In the genomic region with DNA sequence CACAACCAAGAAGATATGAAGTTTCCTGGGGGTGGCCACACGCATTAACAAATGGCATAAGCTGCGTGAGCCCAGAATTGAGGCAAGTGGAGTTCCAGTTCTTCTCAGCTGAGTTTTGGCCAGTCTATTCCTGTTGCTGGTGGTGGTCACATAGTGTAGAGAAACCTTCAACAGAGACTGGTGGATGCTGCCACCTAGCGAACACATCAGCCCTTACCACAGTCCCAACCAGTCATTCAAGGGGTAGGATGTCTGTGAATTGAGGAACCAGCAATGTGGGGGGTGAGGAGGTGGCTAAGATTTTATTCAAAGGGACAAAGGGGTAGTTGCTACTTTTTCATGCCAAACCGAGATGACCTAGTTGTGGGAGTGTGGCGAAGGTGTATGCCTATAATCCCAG, we compare ENCODE assay signal across 9 mouse cellular contexts. TPM values are rescaled to one million over a fixed set of nuclear protein-coding genes. Genes with fewer than 3 reads are reported as not detected.
DNase-seq lines count a peak whose midpoint lies in the region; ATAC-seq and TF ChIP-seq lines count a peak whose summit lies in the region.
"Had no signal": no experiment of that assay in that cellular context is flagged by ENCODE, and none has a peak within 500 bp of the region (broad histone marks: within the 10 kb centered on the region; RNA-seq: fewer than 3 reads in every experiment).

No protein-coding gene starts in this region.

- H3K4me1 ChIP-seq in forebrain, embryonic 11.5 days (replicated peaks; ENCODE audit: control insufficient read depth, insufficient read depth, low read length) = no peaks in the 10 kb centered on the region
- no peaks in the 10 kb centered on the region for H3K4me1 ChIP-seq in heart, postnatal 0 days (ENCODE audit: control insufficient read depth, insufficient read depth)
- H3K4me1 ChIP-seq in liver, embryonic 13.5 days (replicated peaks) = no peaks in the 10 kb centered on the region
- H3K4me1 ChIP-seq in neural tube, embryonic 11.5 days (ENCODE audit: control insufficient read depth, insufficient read depth, low read length) = no peaks in the 10 kb centered on the region

- DNase-seq in ZHBTc4 (ENCODE audit: low read depth, low spot score) = peak; percentile 80
- peak; percentile 72 for DNase-seq in forebrain, embryonic 11.5 days (ENCODE audit: low spot score)
- DNase-seq in heart, postnatal 0 days (ENCODE audit: low spot score) = peak; percentile 68
- peak; percentile 56 to 65 for DNase-seq in kidney, postnatal 25 days
- peak; percentile 19 for DNase-seq in liver, embryonic 13.5 days
- DNase-seq in neural tube, embryonic 11.5 days (ENCODE audit: low spot score) = peak; percentile 78
- peak; percentile 48 for DNase-seq in thymus, postnatal 14 days

- WGBS in forebrain, embryonic 11.5 days = 12% methylated on average over 5 of the region's 5 CpGs
- WGBS in heart, postnatal 0 days = 7% methylated on average over 5 of the region's 5 CpGs
- 11% methylated on average over 5 of the region's 5 CpGs for WGBS in liver, embryonic 13.5 days (ENCODE audit: insufficient replicate concordance)
- WGBS in neural tube, embryonic 11.5 days = 14% methylated on average over 5 of the region's 5 CpGs

- H3K4me2 ChIP-seq in forebrain, embryonic 11.5 days (ENCODE audit: low read depth, low read length, severe bottlenecking) = no peak overlapping the region
- no peak overlapping the region for H3K4me2 ChIP-seq in heart, postnatal 0 days (ENCODE audit: low read depth, low read length)
- no peak overlapping the region for H3K4me2 ChIP-seq in liver, embryonic 13.5 days
- no peak overlapping the region for H3K4me2 ChIP-seq in neural tube, embryonic 11.5 days (ENCODE audit: low read depth)

- H3K36me3 ChIP-seq in C2C12 (ENCODE audit: control insufficient read depth, insufficient read depth) = no peaks in the 10 kb centered on the region
- no peaks in the 10 kb centered on the region for H3K36me3 ChIP-seq in forebrain, embryonic 11.5 days (ENCODE audit: control insufficient read depth, insufficient read depth, low read length)
- peaks cover 28% of the 10 kb centered on the region for H3K36me3 ChIP-seq in heart, postnatal 0 days (replicated peaks; ENCODE audit: control insufficient read depth, insufficient read depth, low read length)
- H3K36me3 ChIP-seq in liver, embryonic 13.5 days = no peaks in the 10 kb centered on the region
- H3K36me3 ChIP-seq in neural tube, embryonic 11.5 days (ENCODE audit: control insufficient read depth, insufficient read depth, low read length) = no peaks in the 10 kb centered on the region

- H3ac ChIP-seq in C2C12 (ENCODE audit: control insufficient read depth, insufficient read length, low read depth) = no peak overlapping the region

- H3K27me3 ChIP-seq in C2C12 (ENCODE audit: control insufficient read depth, insufficient read depth, insufficient read length) = no peaks in the 10 kb centered on the region
- H3K27me3 ChIP-seq in forebrain, embryonic 11.5 days (ENCODE audit: control insufficient read depth, insufficient read depth, low read length) = no peaks in the 10 kb centered on the region
- H3K27me3 ChIP-seq in heart, postnatal 0 days (ENCODE audit: control insufficient read depth, insufficient read depth, low read length) = no peaks in the 10 kb centered on the region
- H3K27me3 ChIP-seq in liver, embryonic 13.5 days = peaks cover 14% of the 10 kb centered on the region
- no peaks in the 10 kb centered on the region for H3K27me3 ChIP-seq in neural tube, embryonic 11.5 days (ENCODE audit: control insufficient read depth, insufficient read depth, low read length)

- H3K9me3 ChIP-seq in forebrain, embryonic 11.5 days (ENCODE audit: control insufficient read depth, low read length) = no peaks in the 10 kb centered on the region
- H3K9me3 ChIP-seq in heart, postnatal 0 days (replicated peaks; ENCODE audit: control insufficient read depth, low read length) = no peaks in the 10 kb centered on the region
- H3K9me3 ChIP-seq in liver, embryonic 13.5 days (replicated peaks) = no peaks in the 10 kb centered on the region
- no peaks in the 10 kb centered on the region for H3K9me3 ChIP-seq in neural tube, embryonic 11.5 days (ENCODE audit: control insufficient read depth, low read length)

- peak; percentile 77 for TF ChIP-seq CTCF in C2C12 (IDR thresholded peaks at IDR 0.05; ENCODE audit: control insufficient read depth, insufficient read depth, insufficient read length)
- peak; percentile 82 for TF ChIP-seq CTCF in heart, postnatal 0 days (IDR thresholded peaks at IDR 0.05; ENCODE audit: low read depth)

- no peaks in the 10 kb centered on the region for H3K79me2 ChIP-seq in C2C12 (ENCODE audit: control insufficient read depth, insufficient read depth)

- TF ChIP-seq EP300 in heart, postnatal 0 days (IDR thresholded peaks at IDR 0.05; ENCODE audit: low read depth) = no peak

- peak; percentile 69; the same call in 1 of the 2 replicates for ATAC-seq in forebrain, embryonic 11.5 days (replicated peaks; ENCODE audit: low FRiP score)
- peak; percentile 88 for ATAC-seq in heart, postnatal 0 days (ENCODE audit: insufficient read depth, low read depth)
- ATAC-seq in liver, embryonic 13.5 days (ENCODE audit: low read depth) = no peak
- ATAC-seq in neural tube, embryonic 11.5 days (ENCODE audit: insufficient read depth, low FRiP score, low TSS enrichment) = peak; percentile 65; the same call in 1 of the 2 replicates

- H3K79me3 ChIP-seq in C2C12 (ENCODE audit: low read depth) = no peaks in the 10 kb centered on the region

- no peak overlapping the region for H3K9ac ChIP-seq in forebrain, embryonic 11.5 days (ENCODE audit: low read length)
- H3K9ac ChIP-seq in heart, postnatal 0 days (replicated peaks; ENCODE audit: low read depth, low read length) = no peak overlapping the region
- H3K9ac ChIP-seq in liver, embryonic 13.5 days = no peak overlapping the region
- no peak overlapping the region for H3K9ac ChIP-seq in neural tube, embryonic 11.5 days (ENCODE audit: low read length)

- no peak overlapping the region for H3K4me3 ChIP-seq in C2C12 (ENCODE audit: insufficient read depth, poor library complexity, severe bottlenecking)
- no peak overlapping the region for H3K4me3 ChIP-seq in forebrain, embryonic 11.5 days (ENCODE audit: low read depth, low read length)
- no peak overlapping the region for H3K4me3 ChIP-seq in heart, postnatal 0 days (ENCODE audit: low read depth, low read length)
- H3K4me3 ChIP-seq in liver, embryonic 13.5 days (replicated peaks) = no peak overlapping the region
- H3K4me3 ChIP-seq in neural tube, embryonic 11.5 days (ENCODE audit: low read depth, low read length) = no peak overlapping the region

- no peak overlapping the region for H3K27ac ChIP-seq in forebrain, embryonic 11.5 days (ENCODE audit: low read depth, low read length)
- H3K27ac ChIP-seq in heart, postnatal 0 days (ENCODE audit: low read depth) = no peak overlapping the region
- no peak overlapping the region for H3K27ac ChIP-seq in liver, embryonic 13.5 days
- H3K27ac ChIP-seq in neural tube, embryonic 11.5 days (ENCODE audit: low read depth, low read length) = no peak overlapping the region

TF ChIP-seq in C2C12, 6 proteins besides CTCF, POLR2A, EP300 and RAD21:
- no peak for TF ChIP-seq FOSL1 (IDR thresholded peaks at IDR 0.05; ENCODE audit: insufficient read depth, low read length, poor library complexity, severe bottlenecking)
- no peak for TF ChIP-seq MAX (IDR thresholded peaks at IDR 0.05)
- no peak for TF ChIP-seq CEBPB (IDR thresholded peaks at IDR 0.05; ENCODE audit: low read depth)
- no peak for TF ChIP-seq USF1 (IDR thresholded peaks at IDR 0.05; ENCODE audit: low read depth)
- TF ChIP-seq MYOD1 (IDR thresholded peaks at IDR 0.05; ENCODE audit: control insufficient read depth, insufficient read length, low read depth) = no peak
- TF ChIP-seq MYOG (IDR thresholded peaks at IDR 0.05; ENCODE audit: control insufficient read depth, extremely low read depth, insufficient read length) = no peak

RNA-seq across cellular contexts. Expression of a gene that starts 22.4 kb away (rescaled TPM):
- polyA plus RNA-seq in C2C12 (2012; fragmentation: generic; extraction: Trizol) = not detected
- not detected in 2 replicates for polyA plus RNA-seq in forebrain, embryonic 11.5 days (2014; fragmentation: Nextera tagmentation; extraction: Ambion mirVana)
- not detected in 2 replicates for total RNA-seq in heart, postnatal 0 days (2014; rRNA removed; ENCODE audit: low replicate concordance)
- not detected in 2 replicates for polyA plus RNA-seq in heart, postnatal 0 days (2015; fragmentation: Nextera tagmentation; extraction: Ambion mirVana)
- polyA plus RNA-seq in liver, embryonic 13.5 days (2015; fragmentation: Nextera tagmentation; extraction: Ambion mirVana) = not detected in 2 replicates
- polyA plus RNA-seq in neural tube, embryonic 11.5 days (2014; fragmentation: Nextera tagmentation; extraction: Ambion mirVana) = not detected in 2 replicates
- total RNA-seq: gastrocnemius, postnatal 4 days had no signal

RNA-seq across cellular contexts. Expression of a gene that starts 33.8 kb away (rescaled TPM):
- polyA plus RNA-seq in C2C12 (2012; fragmentation: generic; extraction: Trizol) = 10.6 TPM
- 5.6 and 6.8 TPM in 2 replicates for polyA plus RNA-seq in forebrain, embryonic 11.5 days (2014; fragmentation: Nextera tagmentation; extraction: Ambion mirVana)
- 15.8 and 44.0 TPM in 2 replicates for total RNA-seq in heart, postnatal 0 days (2014; rRNA removed; ENCODE audit: low replicate concordance)
- polyA plus RNA-seq in heart, postnatal 0 days (2015; fragmentation: Nextera tagmentation; extraction: Ambion mirVana) = 14.2 and 15.2 TPM in 2 replicates
- polyA plus RNA-seq in liver, embryonic 13.5 days (2015; fragmentation: Nextera tagmentation; extraction: Ambion mirVana) = 0.85 and 1.3 TPM in 2 replicates
- 6.5 and 8.6 TPM in 2 replicates for polyA plus RNA-seq in neural tube, embryonic 11.5 days (2014; fragmentation: Nextera tagmentation; extraction: Ambion mirVana)

RNA-seq across cellular contexts. Expression of a gene that starts 35.3 kb away (rescaled TPM):
- polyA plus RNA-seq in C2C12 (2012; fragmentation: generic; extraction: Trizol) = 0.51 TPM
- not detected in 2 replicates for polyA plus RNA-seq in forebrain, embryonic 11.5 days (2014; fragmentation: Nextera tagmentation; extraction: Ambion mirVana)
- total RNA-seq in heart, postnatal 0 days (2014; rRNA removed; ENCODE audit: low replicate concordance) = 38.8 and 39.7 TPM in 2 replicates
- 43.8 and 45.9 TPM in 2 replicates for polyA plus RNA-seq in heart, postnatal 0 days (2015; fragmentation: Nextera tagmentation; extraction: Ambion mirVana)
- 0.12 and 0.15 TPM in 2 replicates for polyA plus RNA-seq in liver, embryonic 13.5 days (2015; fragmentation: Nextera tagmentation; extraction: Ambion mirVana)
- polyA plus RNA-seq in neural tube, embryonic 11.5 days (2014; fragmentation: Nextera tagmentation; extraction: Ambion mirVana) = 0.87 and 1.1 TPM in 2 replicates

RNA-seq across cellular contexts. Expression of a gene that starts 58.9 kb away (rescaled TPM):
- not detected for polyA plus RNA-seq in C2C12 (2012; fragmentation: generic; extraction: Trizol)
- 0.36 TPM in 1 of 2 replicates, not detected in the other for polyA plus RNA-seq in forebrain, embryonic 11.5 days (2014; fragmentation: Nextera tagmentation; extraction: Ambion mirVana)
- not detected in 2 replicates for total RNA-seq in heart, postnatal 0 days (2014; rRNA removed; ENCODE audit: low replicate concordance)
- 0.10 TPM in 1 of 2 replicates, not detected in the other for polyA plus RNA-seq in heart, postnatal 0 days (2015; fragmentation: Nextera tagmentation; extraction: Ambion mirVana)
- not detected in 2 replicates for polyA plus RNA-seq in liver, embryonic 13.5 days (2015; fragmentation: Nextera tagmentation; extraction: Ambion mirVana)
- 0.11 TPM in 1 of 2 replicates, not detected in the other for polyA plus RNA-seq in neural tube, embryonic 11.5 days (2014; fragmentation: Nextera tagmentation; extraction: Ambion mirVana)
- total RNA-seq: gastrocnemius, postnatal 4 days had no signal

Comparison
In these comparisons a context has a peak if more than half of its experiments do, and no peak if none do; other contexts are left out.
1. DNase-seq: peak in every context shown above with its lines; median percentile 80 in ZHBTc4; 78 in neural tube, embryonic 11.5 days; 72 in forebrain, embryonic 11.5 days; 68 in heart, postnatal 0 days; 60 in kidney, postnatal 25 days; 48 in thymus, postnatal 14 days; 19 in liver, embryonic 13.5 days.
2. RNA of a gene that starts 35.3 kb away (polyA plus RNA-seq): 43.8 to 45.9 TPM in heart, postnatal 0 days; 0.87 to 1.1 TPM in neural tube, embryonic 11.5 days, 0.51 TPM in C2C12 (single experiment), 0.12 to 0.15 TPM in liver, embryonic 13.5 days and not detected in forebrain, embryonic 11.5 days; every median in the first group is over 10 times any median in the second.